Mouse (Mus musculus) spleen, postnatal 36 days (tissue): ENCODE results near the gene Gak.

Source experiments
- DNase-seq, 2 experiments: peaks; one replicate each; pipeline ENCODE4 v3.0.0; 2022; ENCODE audit warnings: low spot score in 2 of 2, mixed read lengths in 1 of 2

Gak gene

DNA sequence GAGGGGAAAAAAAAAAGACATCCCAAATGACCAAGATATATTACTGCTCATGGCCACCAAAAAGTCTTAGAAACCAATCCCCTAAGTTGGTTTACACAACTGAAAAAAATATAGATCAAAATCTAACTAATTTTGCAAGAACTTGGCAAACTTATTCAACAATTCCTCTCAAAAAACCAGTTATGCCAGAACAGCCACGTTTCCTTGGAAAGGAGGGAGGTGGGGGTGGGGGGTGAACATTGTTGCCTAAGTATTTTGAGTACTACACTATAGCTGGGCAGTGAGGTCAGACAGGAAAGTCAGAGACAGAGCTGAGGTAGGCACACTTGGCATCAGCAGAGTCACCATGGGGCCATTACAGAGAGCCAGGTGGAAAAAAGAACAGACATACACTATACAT lies 29.6 kb downstream of the Gak start:
- DNase-seq = no peak

- DNase-seq = no peak
Measured at GRCm38 (mm10) chr5:108581361-108581891, 48.1 kb downstream of the Gak start.

DNA sequence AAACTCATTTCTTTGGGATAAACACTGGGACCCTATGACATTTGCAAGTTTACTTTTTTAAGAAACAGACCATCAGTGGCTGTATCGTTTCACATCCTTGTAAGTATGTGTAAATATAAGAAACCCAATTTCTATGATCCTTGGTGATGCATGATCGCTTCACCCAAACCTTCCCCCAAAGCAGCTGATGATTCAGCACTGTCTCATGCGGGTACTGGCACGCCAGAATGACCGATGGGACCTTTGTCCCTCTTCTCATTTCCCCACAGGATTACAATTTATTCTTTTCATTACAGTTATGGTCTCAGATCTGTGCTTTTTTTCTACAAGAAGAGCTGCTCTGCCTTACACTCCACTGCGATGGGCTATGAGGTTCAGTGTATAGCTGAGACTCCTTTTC lies 56.5 kb downstream of the Gak start:
- no peak for DNase-seq

- DNase-seq = no peak
Measured at GRCm38 (mm10) chr5:108570991-108571390, 58.6 kb downstream of the Gak start.

GRCm38 (mm10) chr5:108567104-108567503 lies 62.5 kb downstream of the Gak start:
- no peak for DNase-seq

DNA sequence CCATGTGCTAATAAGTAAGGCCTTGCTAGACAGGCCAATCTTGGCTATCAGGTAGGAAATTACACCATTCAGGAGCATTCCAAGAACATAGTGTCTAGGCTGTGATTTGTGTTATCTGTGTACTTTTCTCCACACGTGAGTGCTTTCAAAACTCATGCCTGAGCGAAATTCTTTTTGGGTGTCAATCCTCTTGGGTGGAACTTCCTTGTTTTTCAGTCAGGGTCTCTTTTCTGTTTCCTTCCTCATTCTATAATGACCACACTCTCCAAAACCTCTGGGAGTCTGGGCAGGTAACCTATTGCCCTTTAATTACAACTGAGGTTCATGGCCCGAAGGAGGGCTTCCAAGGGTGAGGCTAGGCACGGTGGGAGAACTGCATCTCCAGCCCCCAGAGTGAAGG lies 63.0 kb downstream of the Gak start:
- DNase-seq = no peak

DNA sequence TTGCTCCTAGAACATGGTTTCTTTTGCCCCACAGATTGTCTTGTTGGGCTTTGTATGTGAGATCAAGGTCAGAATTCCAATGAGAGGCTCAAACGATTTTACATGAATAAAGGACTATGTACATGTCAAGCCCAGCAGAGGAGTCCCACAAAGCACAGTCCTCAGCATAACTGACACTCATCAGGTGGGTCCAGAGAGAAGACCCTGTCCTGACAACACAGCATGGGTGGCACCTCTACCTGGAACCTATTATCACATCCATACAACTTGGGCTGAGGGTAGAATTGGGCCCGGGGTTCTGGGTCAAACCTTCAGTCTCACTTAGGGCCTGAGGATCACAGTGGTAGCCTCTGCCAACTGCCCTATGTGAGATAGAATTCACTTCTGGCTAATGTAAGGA lies 64.2 kb downstream of the Gak start:
- no peak for DNase-seq

- DNase-seq = no peak
Measured at GRCm38 (mm10) chr5:108564346-108564745, 65.2 kb downstream of the Gak start.

GRCm38 (mm10) chr5:108562483-108562882 lies 67.1 kb downstream of the Gak start:
- no peak for DNase-seq

DNA sequence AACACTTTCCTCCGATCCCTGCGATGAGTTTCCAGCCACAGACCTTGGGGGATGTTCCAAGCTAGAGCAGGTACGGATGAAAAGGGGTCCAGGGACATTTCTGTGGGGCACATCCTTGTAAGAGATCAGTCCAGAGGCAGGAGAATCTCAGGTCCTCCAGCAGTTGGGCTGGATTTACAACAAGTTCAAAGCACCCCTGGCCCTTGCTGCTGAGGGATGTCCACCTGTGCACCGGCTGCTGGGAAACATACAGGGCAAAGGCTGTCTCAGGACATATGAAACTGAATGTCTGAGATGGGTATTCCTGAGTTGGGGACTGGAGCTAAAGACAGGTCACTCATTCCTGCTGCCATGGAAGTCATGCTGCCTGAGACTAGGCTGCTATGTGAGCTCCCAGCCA lies 72.6 kb downstream of the Gak start:
- no peak for DNase-seq

- DNase-seq = no peak
Measured at GRCm38 (mm10) chr5:108554041-108554440, 75.5 kb downstream of the Gak start.

GRCm38 (mm10) chr5:108550207-108550594 lies 79.4 kb downstream of the Gak start:
- no peak for DNase-seq

- no peak for DNase-seq
Measured at GRCm38 (mm10) chr5:108549489-108550206, 79.9 kb downstream of the Gak start, which contains the start of gene Cplx1. Gene Cplx1 (minus strand): TSS chr5:108550024.

DNA sequence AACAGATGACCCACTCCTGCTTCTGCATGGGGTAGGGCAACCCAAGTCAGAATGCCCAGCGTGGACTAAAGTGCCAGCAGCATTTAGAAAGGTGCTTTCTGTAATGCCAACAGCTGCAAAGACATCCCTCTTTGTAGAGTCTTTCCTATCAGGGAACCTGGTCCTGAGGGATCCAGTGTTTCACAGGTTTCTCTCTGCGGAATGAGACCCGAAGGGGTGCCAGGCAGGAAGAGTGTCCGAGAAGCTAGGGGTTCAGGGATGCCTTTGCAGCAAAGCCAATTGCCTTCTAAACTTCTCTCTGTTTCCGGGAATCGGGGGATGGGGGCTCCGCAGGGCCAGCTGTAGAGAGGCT lies 80.4 kb downstream of the Gak start:
- DNase-seq = no peak

- DNase-seq = no peak
Measured at GRCm38 (mm10) chr5:108547636-108548035, 81.9 kb downstream of the Gak start.

DNA sequence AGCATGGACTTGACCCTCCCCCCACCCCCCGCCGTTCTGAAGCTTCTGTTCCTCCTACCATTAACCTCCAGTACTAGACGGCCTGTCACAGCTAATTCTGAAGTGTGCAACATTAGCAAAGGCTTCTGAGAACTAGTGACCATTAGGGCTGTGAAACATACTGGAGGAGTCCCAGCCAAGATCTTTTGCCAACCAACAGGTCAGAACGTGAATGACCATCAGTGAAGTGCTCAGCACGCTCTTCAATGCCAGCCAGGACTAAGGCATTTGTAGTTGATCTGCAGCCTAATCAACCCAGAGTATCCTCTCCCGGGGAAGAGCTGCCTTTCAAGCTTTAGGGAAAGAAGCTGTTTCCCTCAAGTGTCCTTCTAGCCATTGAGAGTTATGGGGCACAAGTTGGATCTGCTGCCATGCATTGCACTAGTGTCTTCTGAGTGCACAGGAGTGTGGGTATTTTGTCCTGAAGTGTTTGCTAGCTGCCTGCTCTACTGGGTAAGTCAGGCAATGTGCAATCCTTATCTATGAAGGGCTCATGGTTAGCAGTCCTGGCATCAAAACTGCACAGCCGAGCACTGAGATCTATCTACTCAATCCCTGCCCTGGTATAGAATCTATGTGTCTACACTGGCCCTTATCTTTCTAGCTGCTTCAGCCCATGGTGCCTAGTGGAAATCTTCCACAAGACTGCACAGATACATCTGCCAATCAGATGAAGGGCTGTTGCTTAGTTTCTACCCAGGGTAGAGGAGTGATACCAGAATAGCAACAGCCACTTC lies 85.9 kb downstream of the Gak start:
- no peak for DNase-seq

DNA sequence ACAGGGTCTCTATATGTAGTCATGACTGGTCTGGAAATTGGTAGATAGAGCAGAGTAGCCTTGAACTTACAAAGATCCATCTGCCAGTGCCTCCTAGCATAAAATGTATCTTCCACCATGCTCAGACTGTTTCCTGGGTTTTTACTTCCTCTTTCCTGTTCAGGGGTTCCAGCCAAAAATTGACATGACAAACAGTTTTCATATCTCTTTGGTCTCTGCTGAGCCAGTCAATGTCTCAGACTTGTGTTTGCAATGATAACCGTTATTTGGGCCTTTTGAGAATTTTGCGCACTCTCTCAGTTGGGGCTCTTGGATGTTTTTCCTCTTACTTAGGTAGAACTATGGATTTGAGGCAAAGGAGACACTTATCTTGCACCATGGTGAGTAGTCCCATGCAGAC lies 95.4 kb downstream of the Gak start:
- no peak for DNase-seq

- no peak for DNase-seq
Measured at GRCm38 (mm10) chr5:108522597-108522996, 107.0 kb downstream of the Gak start.

DNA sequence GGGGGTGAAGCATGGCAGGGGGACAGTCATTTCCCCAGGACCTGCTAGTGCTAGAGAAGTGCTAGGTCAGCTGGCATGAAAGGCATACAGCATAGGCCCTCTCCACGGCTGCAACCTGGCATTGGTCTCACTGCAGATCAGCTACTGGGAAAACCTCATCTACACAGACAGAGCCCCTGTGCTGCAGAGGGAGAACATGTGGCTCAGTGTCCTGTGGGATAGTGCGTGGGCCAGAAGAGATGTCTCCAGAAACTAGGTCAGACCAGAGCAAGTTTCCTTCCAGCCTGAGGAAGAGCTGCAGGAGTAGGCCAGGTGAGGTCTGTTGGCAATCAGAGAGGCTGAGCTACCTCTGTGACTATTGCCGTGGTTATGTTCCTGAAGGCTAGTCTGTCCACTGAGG lies 107.7 kb downstream of the Gak start:
- no peak for DNase-seq

DNA sequence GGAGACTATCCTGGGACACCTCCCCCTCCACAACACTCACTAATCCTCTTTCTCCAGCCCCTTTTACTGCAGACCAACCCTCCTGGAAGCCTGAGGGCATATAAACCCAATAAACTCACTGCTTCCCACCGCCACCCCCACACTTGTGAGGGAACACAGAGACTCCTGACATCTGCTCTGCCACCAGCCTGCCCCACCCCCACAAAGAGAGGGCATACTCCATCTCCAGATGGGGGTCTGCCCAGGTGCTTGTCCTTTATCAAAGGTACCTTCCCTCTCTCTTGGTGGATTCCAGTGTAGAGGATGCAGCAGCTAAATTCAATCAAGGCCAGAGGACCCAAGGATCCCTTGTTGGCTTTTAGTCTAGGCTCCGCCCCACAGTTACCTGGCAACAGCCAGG lies 108.5 kb downstream of the Gak start:
- DNase-seq = no peak

DNA sequence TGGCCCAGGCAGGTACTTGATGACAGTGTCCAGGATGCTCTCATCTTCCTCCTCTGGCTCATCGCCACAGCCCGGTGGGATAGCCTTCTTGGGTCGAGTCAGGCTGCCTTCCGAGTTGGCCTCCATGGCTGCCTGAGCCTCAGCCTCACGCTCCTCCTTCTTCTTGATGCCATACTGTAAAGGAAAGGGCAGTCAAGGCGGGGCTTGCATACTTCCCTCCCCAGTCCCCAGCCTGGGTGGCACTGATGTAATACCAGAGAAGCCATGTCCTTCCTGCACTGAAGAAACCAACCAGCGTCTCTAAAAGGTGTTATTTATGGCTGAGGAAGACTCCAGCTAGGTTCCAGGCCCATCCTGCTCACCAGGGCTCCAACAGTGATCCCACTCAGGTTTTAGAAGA lies 109.4 kb downstream of the Gak start:
- DNase-seq = no peak
